Mouse (Mus musculus) liver, embryonic 13.5 days (tissue): ENCODE data around the gene Vcp. TPM values are rescaled to one million over a fixed set of nuclear protein-coding genes. Genes with fewer than 3 reads are reported as not detected.

Experiments
- ATAC-seq: fragments of 200-750 bp; cut with Nextera tagmentation; 2 replicates; pipeline ENCODE4 v1.8.0; 2017; ENCODE audit warnings: low read depth, mild to moderate bottlenecking, moderate number of reproducible peaks, moderate library complexity
- DNase-seq: peaks from one replicate; pipeline ENCODE4 v3.0.0; 2022
- H3K27ac ChIP-seq: fragments of 300-500 bp; sonication (generic); 2 replicates; pipeline ENCODE4 v1.5.1; 2015; ENCODE audit warnings: moderate library complexity, mild to moderate bottlenecking, inconsistent platforms
- H3K27me3 ChIP-seq: fragments of 300-500 bp; sonication (generic); 2 replicates; pipeline ENCODE4 v1.6.1; 2015; ENCODE audit warnings: mild to moderate bottlenecking, inconsistent platforms
- H3K36me3 ChIP-seq: fragments of 300-500 bp; sonication (generic); 2 replicates; pipeline ENCODE4 v1.6.1; 2015; ENCODE audit warnings: mild to moderate bottlenecking, inconsistent platforms
- H3K4me1 ChIP-seq: fragments of 300-500 bp; sonication (generic); replicated peaks from 2 replicates; pipeline ENCODE4 v1.6.1; 2015; ENCODE audit warnings: inconsistent platforms
- H3K4me2 ChIP-seq: fragments of 300-500 bp; sonication (generic); 2 replicates; pipeline ENCODE4 v1.6.1; 2015; ENCODE audit warnings: inconsistent platforms, mild to moderate bottlenecking, moderate library complexity
- H3K4me3 ChIP-seq: fragments of 300-500 bp; sonication (generic); replicated peaks from 2 replicates; pipeline ENCODE4 v1.5.1; 2015; ENCODE audit warnings: mild to moderate bottlenecking, inconsistent platforms
- H3K9ac ChIP-seq: fragments of 300-500 bp; sonication (generic); 2 replicates; pipeline ENCODE4 v1.6.1; 2015; ENCODE audit warnings: mild to moderate bottlenecking, inconsistent platforms
- H3K9me3 ChIP-seq: fragments of 300-500 bp; sonication (generic); replicated peaks from 2 replicates; pipeline ENCODE4 v1.6.1; 2016; ENCODE audit warnings: inconsistent platforms
- whole genome bisulfite sequencing: fragments of 180-500 bp; shearing (Covaris S2); methylation state at CpG from one replicate; pipeline ENCODE4 v1.1.7; 2015; ENCODE audit not compliant: insufficient replicate concordance; 5-methylcytosine and 5-hydroxymethylcytosine counted together
- polyA plus RNA-seq: library from polyadenylated mRNA; unstranded; fragments of >200 nt; fragmentation: Nextera tagmentation; extraction: Ambion mirVana; gene quantifications from 2 replicates; pipeline ENCODE4 v1.2.1, GENCODE M21; 2015

The Vcp gene
- polyA plus RNA-seq, 1 experiment from 2014 or later: 273 TPM

- H3K9me3 ChIP-seq: no peaks in the 10 kb centered on the region
- H3K27ac ChIP-seq: peak overlapping the region; percentile 97
- H3K4me3 ChIP-seq: peak overlapping the region; percentile 84
- DNase-seq (peak; percentile 58), ATAC-seq (peak; percentile 51)
- H3K27me3 ChIP-seq: no peaks in the 10 kb centered on the region
- WGBS: 39% methylated on average over 15 of the region's 15 CpGs
- H3K36me3 ChIP-seq: peaks cover 32% of the 10 kb centered on the region
- peaks cover 65% of the 10 kb centered on the region for H3K4me1 ChIP-seq
- peak overlapping the region; percentile 89 for H3K4me2 ChIP-seq
- peak overlapping the region; percentile 92 for H3K9ac ChIP-seq
Measured at GRCm38 (mm10) chr4:43038567-43039495, 38.5 kb upstream of the Vcp start.

- peak overlapping the region; percentile 92 for H3K9ac ChIP-seq
- H3K27ac ChIP-seq: peak overlapping the region; percentile 97
- peak; percentile 52 for ATAC-seq
- peaks cover 40% of the 10 kb centered on the region for H3K36me3 ChIP-seq
- WGBS: 8% methylated on average over 4 of the region's 4 CpGs
- H3K4me3 ChIP-seq: peak overlapping the region; percentile 84
- no peaks in the 10 kb centered on the region for H3K27me3 ChIP-seq
- peaks cover 57% of the 10 kb centered on the region for H3K4me1 ChIP-seq
- H3K9me3 ChIP-seq: no peaks in the 10 kb centered on the region
- peak overlapping the region; percentile 89 for H3K4me2 ChIP-seq
- DNase-seq: peak; percentile 85
Measured at GRCm38 (mm10) chr4:43037860-43038566, 37.7 kb upstream of the Vcp start.

- H3K4me3 ChIP-seq: peak overlapping the region; percentile 84
- ATAC-seq (no peak), DNase-seq (no peak)
- H3K27me3 ChIP-seq: no peaks in the 10 kb centered on the region
- peak overlapping the region; percentile 92 for H3K9ac ChIP-seq
- H3K4me2 ChIP-seq: peak overlapping the region; percentile 89
- peak overlapping the region; percentile 97 for H3K27ac ChIP-seq
- peaks cover 41% of the 10 kb centered on the region for H3K36me3 ChIP-seq
- no peaks in the 10 kb centered on the region for H3K9me3 ChIP-seq
- WGBS: 84% methylated on average over 10 of the region's 10 CpGs
- peaks cover 65% of the 10 kb centered on the region for H3K4me1 ChIP-seq
Measured at GRCm38 (mm10) chr4:43036356-43036755, 36.0 kb upstream of the Vcp start.

GRCm38 (mm10) chr4:43035851-43036250 is 35.5 kb upstream of the Vcp start:
- Histone ChIP-seq H3K36me3 (peaks cover 41% of the 10 kb centered on the region), H3K4me3 (no peak overlapping the region), H3K27me3 (no peaks in the 10 kb centered on the region), H3K27ac (peak overlapping the region; percentile 44; the same call in 1 of the 2 replicates), H3K9me3 (no peaks in the 10 kb centered on the region), H3K4me1 (peaks cover 60% of the 10 kb centered on the region), H3K9ac (peak overlapping the region; percentile 92), H3K4me2 (peak overlapping the region; percentile 89)
- no peak for DNase-seq
- ATAC-seq: no peak
- 70% methylated on average over 6 of the region's 6 CpGs for WGBS

- H3K4me2 ChIP-seq: no peak overlapping the region
- peaks cover 56% of the 10 kb centered on the region for H3K36me3 ChIP-seq
- WGBS: 84% methylated on average over 14 of the region's 14 CpGs
- no peak for ATAC-seq
- no peaks in the 10 kb centered on the region for H3K27me3 ChIP-seq
- no peak for DNase-seq
- H3K9ac ChIP-seq: no peak overlapping the region
- no peaks in the 10 kb centered on the region for H3K9me3 ChIP-seq
- H3K4me1 ChIP-seq: peaks cover 59% of the 10 kb centered on the region
- no peak overlapping the region for H3K4me3 ChIP-seq
- no peak overlapping the region for H3K27ac ChIP-seq
Measured at GRCm38 (mm10) chr4:43033481-43033880, 33.2 kb upstream of the Vcp start.

GRCm38 (mm10) chr4:43032501-43032900 is 32.2 kb upstream of the Vcp start:
- H3K4me3 ChIP-seq: no peak overlapping the region
- no peaks in the 10 kb centered on the region for H3K27me3 ChIP-seq
- H3K9ac ChIP-seq: no peak overlapping the region
- no peak for ATAC-seq
- H3K4me2 ChIP-seq: no peak overlapping the region
- peak overlapping the region; percentile 15 for H3K27ac ChIP-seq
- no peaks in the 10 kb centered on the region for H3K9me3 ChIP-seq
- peaks cover 50% of the 10 kb centered on the region for H3K4me1 ChIP-seq
- 76% methylated on average over 1 of the region's 1 CpGs for WGBS
- no peak for DNase-seq
- peaks cover 66% of the 10 kb centered on the region for H3K36me3 ChIP-seq

GRCm38 (mm10) chr4:43031237-43031995 is 31.1 kb upstream of the Vcp start, which contains the start of gene Stoml2:
TSS of gene Stoml2 (minus strand) at chr4:43031710.
- Histone ChIP-seq H3K4me1 (peaks cover 39% of the 10 kb centered on the region), H3K27me3 (no peaks in the 10 kb centered on the region), H3K4me3 (peak within 1 kb of the TSS; percentile 86), H3K9me3 (no peaks in the 10 kb centered on the region), H3K27ac (peak within 1 kb of the TSS; percentile 88), H3K9ac (peak within 1 kb of the TSS; percentile 96), H3K4me2 (peak within 1 kb of the TSS; percentile 76), H3K36me3 (peaks cover 71% of the 10 kb centered on the region)
- DNase-seq (peak; percentile 88), ATAC-seq (peak; percentile 95)
- WGBS: 2% methylated on average over 38 of the region's 38 CpGs

- Histone ChIP-seq H3K9me3 (no peaks in the 10 kb centered on the region), H3K36me3 (peaks cover 67% of the 10 kb centered on the region), H3K4me2 (peak overlapping the region; percentile 76), H3K27me3 (no peaks in the 10 kb centered on the region), H3K4me1 (peaks cover 38% of the 10 kb centered on the region), H3K9ac (peak overlapping the region; percentile 96), H3K4me3 (peak overlapping the region; percentile 86), H3K27ac (peak overlapping the region; percentile 88)
- peak; percentile 72 for ATAC-seq
- WGBS: under 1% methylated on average over 28 of the region's 28 CpGs
- no peak for DNase-seq
Measured at GRCm38 (mm10) chr4:43030780-43031230, 30.5 kb upstream of the Vcp start.

- no peak for DNase-seq
- H3K9ac ChIP-seq: peak overlapping the region; percentile 96
- peak overlapping the region; percentile 76 for H3K4me2 ChIP-seq
- peaks cover 34% of the 10 kb centered on the region for H3K4me1 ChIP-seq
- H3K4me3 ChIP-seq: peak overlapping the region; percentile 86
- WGBS: 49% methylated on average over 9 of the region's 9 CpGs
- no peaks in the 10 kb centered on the region for H3K9me3 ChIP-seq
- peak overlapping the region; percentile 88 for H3K27ac ChIP-seq
- no peaks in the 10 kb centered on the region for H3K27me3 ChIP-seq
- ATAC-seq: peak; percentile 4; the same call in 1 of the 2 replicates
- H3K36me3 ChIP-seq: peaks cover 63% of the 10 kb centered on the region
Measured at GRCm38 (mm10) chr4:43030352-43030751, 30.0 kb upstream of the Vcp start.

- peak overlapping the region; percentile 96 for H3K9ac ChIP-seq
Measured at GRCm38 (mm10) chr4:43029749-43030148, 29.4 kb upstream of the Vcp start.

More at GRCm38 (mm10) chr4:43029749-43030148, 29.4 kb upstream of the Vcp start:
- Histone ChIP-seq H3K9me3 (no peaks in the 10 kb centered on the region), H3K4me3 (peak overlapping the region; percentile 86), H3K4me2 (peak overlapping the region; percentile 76), H3K36me3 (peaks cover 57% of the 10 kb centered on the region), H3K27ac (peak overlapping the region; percentile 23), H3K27me3 (no peaks in the 10 kb centered on the region), H3K4me1 (peaks cover 37% of the 10 kb centered on the region)
- WGBS: 90% methylated on average over 9 of the region's 9 CpGs
- ATAC-seq (no peak), DNase-seq (no peak)
